Mouse (Mus musculus) spleen, adult 12 weeks (tissue): Measurements from ENCODE around the gene Polr2i.
"Not testable (repeated sequence)": the region's sequence is repeated elsewhere in the genome, so short reads cannot be mapped to it uniquely, and the experiment has no call there.

Experiments
- DNase-seq: peaks from one replicate; pipeline ENCODE4 v3.0.0; 2022; ENCODE audit warnings: low spot score

The Polr2i gene

DNA sequence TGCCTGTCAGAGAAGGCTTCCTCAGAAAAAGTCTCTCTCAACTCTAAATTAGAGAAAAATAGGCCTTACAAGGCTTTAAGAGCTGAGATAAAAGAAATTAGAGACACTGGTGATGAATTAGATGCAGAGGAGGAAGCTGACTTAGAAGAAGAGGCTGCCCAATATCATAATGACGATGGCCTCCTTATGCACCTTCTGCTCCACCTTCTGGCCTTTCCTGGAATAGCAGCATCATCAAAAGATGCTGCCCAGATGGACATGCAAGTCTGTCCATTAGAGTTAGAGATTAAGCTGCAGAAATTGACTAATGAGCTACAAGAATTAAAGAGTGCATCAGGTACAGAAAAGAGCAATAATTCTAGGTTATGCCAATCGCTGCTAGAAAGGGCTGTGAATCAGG lies 26.4 kb upstream of the Polr2i start:
- DNase-seq, result peak; percentile 51

- DNase-seq, result not testable (repeated sequence)
These were observed 25.4 kb upstream of the Polr2i start for GRCm38 (mm10) chr7:30206364-30206763.

DNA sequence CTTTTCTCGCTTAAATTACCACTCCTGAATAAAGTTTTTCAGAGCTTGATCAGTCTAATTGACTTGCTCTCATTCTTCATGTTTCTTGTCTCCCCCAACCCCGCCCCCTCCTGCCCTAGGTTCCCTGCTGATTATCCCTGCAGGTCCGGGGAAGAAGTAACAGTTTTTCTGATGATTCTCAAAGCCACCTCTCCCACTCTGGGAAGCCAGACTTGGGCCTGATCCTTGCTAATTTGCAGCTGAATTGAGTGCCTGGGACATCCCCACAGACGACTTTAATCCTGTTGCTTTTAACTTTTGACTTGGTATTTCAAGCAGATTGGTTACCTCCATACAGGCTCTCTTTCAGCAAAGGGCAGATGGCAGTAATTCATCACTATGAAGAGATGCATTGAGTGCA lies 20.7 kb upstream of the Polr2i start:
- no peak for DNase-seq

DNA sequence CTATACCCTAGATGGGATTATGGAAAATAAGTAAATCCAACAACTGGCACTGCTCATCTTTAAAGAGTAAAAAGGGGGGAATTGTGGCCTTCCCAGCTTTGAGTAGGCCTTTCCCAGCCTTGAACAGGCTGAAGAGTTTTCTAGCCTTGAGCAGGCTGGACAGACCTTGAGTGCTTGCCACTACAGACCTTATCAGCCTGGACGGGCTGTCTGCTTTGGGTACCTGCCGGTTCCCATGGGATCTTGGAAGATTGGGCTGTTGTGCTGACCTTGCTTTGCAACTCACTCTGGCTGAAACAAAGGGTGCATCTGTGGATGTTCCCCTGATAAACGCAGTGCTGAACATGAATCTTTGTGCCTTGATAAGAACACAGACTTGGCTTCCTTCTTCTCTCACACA lies 17.9 kb upstream of the Polr2i start:
- DNase-seq, result no peak

GRCm38 (mm10) chr7:30215875-30216274 lies 15.9 kb upstream of the Polr2i start:
- DNase-seq, result no peak

DNA sequence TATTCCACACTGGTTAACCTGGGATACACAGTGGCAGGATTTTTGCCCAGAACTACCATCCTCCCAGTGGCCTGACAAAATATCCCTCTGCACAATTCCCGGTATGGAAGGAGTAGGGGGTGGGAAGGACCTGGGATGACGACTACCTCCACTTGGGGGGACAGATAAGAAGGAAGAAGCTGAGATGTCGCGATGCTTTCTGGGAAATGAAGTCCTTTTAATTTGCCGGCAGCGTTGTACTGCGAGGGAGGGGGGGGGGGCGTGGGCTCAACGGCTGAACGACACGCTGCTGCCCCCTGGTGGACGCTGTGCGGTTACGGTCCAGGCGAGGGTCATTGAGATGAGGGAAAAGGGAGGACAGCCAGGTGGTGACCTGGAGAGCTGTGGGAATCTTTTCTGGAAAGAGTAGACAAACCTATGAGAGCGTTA lies 15.0 kb upstream of the Polr2i start:
- DNase-seq, result peak; percentile 51

GRCm38 (mm10) chr7:30217277-30217676 lies 14.5 kb upstream of the Polr2i start:
- no peak for DNase-seq

GRCm38 (mm10) chr7:30219293-30220007 lies 12.3 kb upstream of the Polr2i start:
- no peak for DNase-seq

GRCm38 (mm10) chr7:30220008-30220356 lies 11.8 kb upstream of the Polr2i start:
- DNase-seq, result no peak

GRCm38 (mm10) chr7:30221433-30221832 lies 10.3 kb upstream of the Polr2i start:
- DNase-seq, result no peak

DNA sequence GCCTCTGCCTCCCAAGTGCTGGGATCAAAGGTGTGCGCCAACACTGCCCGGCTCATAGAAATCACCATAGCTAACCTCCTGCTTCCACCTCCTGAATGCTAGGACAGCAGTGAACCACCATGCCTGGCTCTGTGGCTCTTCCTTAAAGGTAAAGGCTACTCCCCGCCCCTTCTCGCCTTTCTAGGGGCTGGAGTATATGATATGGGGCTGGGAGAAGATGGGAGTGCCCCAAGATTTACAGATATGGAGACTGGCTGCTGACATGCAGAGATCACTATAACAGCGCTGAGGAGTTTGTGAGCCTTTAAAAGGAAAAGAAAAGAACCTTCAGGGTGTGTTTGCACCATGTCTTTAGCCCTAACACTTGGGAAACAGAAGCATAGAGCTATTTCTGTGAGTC lies 9.5 kb upstream of the Polr2i start:
- no peak for DNase-seq

GRCm38 (mm10) chr7:30224206-30224605 lies 7.5 kb upstream of the Polr2i start:
- no peak for DNase-seq

DNA sequence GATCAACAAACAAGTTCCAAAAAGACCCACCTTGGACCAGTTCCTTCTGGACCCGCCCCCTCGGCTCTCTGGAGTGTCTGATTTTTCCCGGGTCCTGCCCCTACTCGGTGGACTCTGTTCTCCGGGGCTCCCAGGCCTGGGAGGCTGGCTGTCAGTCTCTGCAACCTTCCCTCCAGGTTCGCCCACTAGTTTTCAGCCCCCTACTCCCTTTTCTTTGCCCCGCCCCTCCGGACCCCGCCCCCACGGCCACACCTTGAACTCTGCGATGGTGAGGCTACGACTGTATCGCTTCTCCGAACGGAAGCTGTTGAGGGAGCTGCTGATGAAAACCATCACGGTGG lies 450 bp upstream of the Polr2i start:
- no peak for DNase-seq

DNA sequence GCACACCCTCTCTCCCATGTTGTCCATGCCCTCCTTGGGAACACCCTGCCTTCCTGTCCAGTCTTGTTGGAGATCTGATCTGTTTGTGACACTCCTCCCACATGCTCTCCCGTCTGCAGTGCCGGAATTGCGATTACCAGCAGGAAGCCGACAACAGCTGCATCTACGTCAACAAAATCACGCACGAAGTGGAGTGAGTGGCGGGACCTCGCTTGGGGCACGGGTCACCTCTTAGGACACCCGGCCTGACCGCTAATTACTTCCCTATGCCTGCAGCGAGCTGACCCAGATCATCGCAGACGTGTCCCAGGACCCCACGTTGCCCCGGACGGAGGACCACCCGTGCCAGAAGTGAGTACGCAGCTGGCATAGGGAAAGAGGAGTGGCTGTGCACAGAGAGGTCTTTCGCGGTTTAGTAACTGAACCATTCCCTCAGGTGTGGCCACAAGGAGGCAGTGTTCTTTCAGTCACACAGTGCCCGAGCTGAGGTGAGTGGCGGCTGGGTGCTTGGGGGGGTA lies 942 bp downstream of the Polr2i start:
- peak; percentile 35 for DNase-seq

DNA sequence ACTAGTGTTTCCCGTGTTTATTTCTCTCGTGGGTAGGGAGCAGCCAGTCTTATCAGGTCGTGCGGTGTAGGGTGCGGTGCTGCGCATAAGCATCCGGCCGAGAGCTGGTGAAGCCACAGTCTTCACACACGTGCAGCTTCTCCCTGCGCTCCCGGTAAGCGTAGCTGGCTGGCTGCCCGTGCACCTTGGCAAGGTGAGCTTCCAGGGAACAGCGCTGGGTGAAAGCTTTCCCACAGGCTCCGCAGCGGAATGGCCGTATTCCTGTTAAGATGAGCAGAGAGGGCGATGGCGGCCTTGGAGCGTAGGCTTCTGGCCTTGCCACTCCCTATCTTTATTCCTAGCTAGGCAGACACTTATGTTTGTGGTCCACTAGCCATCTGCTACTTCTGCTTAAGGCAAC lies 1.6 kb downstream of the Polr2i start:
- DNase-seq, result no peak

GRCm38 (mm10) chr7:30234276-30234858 lies 2.6 kb downstream of the Polr2i start:
- no peak for DNase-seq

DNA sequence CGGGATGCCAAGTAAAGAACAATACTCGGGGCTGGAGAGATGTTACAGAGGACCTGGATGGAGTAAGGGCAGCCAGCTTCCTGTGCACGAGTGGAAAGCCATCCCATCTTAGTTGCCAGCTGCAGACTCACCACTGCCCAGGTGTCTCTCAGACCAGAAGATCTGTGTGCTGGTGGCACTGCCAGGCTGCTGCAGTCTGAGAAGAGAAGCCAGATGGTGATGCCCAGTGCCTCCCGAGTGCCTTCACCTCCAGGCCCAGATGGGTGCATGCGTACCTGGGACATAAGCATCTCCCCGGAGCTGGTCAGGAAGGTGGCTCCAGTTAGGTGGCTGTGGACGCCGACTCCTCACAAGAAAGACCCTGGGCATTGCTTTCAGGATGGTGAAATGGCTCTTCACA lies 3.3 kb downstream of the Polr2i start:
- DNase-seq, result no peak

- DNase-seq, result no peak
These were observed 3.9 kb downstream of the Polr2i start, which contains the start of gene Ovol3 for GRCm38 (mm10) chr7:30235625-30236024. Ovol3 (minus strand) TSS chr7:30235725.

GRCm38 (mm10) chr7:30237374-30237773 lies 5.6 kb downstream of the Polr2i start:
- DNase-seq, result not testable (repeated sequence)

DNA sequence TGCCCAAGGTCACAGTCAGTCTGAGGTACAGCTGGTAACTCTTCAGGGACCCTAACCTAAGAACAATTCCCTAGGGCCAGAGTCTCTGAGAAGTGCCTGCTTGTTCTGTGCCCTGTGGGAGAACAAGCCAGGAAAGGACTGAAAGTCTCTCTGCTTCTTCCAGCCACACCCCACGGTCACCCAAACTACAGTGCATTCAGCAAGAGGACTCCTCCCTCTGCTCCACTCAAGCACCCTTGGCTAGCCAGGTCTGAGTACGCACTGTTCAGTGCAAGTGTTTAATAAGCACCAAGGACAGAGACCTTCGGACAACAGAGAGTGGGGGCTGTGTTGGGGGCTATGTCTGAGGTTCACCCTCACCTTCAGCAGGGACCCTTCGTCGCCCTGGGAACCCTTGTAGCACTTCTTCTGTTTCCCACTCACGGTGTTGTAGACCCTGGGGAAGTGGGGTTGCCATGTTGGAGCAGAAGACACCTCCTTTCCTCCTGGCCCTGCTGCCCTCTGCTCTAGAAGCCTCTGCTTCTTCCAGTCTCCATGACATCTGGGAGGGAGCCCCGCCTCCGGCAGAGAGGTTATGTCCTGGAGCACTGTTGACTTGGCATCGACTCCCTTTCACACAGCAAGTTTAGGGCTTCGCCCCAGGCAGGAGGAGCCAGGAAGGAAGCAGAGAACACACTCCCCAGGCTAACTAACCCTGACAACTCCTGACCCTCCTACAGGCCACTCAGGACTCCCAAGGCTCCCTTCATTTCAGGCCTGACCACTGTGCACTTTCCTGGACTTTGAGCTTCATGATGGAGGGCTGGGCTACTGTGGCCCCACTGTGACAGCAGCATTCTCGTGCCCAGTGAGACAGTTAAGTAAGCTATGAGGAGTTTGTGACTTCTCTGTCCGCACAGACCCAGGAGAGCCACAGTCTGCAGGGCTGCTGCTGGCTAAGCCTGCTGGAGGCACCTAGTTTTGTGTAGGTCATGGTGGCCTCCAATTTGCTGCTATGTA lies 20.5 kb downstream of the Polr2i start:
- no peak for DNase-seq

DNA sequence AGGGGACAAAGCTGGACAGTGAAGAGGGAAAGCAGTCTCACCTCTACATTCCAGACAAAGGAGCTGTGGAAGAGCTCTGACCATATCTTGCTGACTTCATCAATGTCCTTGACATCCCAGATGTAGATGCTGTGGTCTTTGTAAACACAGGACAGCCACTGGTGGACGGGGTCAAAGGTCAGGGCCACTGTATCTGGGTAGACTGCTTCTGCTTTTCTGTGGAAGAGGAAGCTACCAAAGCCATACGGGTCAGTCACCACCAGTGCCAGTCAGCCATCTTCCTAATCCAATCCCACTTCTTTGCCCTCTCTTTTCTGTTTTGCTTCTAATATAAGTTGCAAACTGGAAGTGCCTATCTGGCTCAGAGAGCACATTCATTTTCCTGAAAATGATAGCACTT lies 33.3 kb downstream of the Polr2i start:
- DNase-seq, result no peak

DNA sequence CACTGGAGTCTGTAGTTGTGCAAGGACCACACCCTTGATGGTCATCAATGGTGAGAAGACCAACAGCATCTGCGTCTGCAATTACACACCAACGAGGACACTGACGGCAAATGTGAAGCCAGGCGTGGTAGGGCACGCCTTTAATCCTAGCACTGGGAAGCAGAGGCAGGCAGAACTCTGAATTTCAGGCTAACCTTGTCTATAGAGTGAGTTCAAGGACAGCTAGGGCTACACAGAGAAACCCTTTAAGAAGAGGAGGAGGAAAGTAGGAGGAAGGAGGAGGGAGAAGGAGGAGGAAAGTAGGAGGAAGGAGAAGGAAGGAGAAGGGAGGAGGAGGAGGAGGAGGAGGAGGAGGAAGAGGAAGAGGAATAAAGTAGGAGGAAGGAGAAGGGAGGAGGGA lies 33.8 kb downstream of the Polr2i start:
- no peak for DNase-seq

DNA sequence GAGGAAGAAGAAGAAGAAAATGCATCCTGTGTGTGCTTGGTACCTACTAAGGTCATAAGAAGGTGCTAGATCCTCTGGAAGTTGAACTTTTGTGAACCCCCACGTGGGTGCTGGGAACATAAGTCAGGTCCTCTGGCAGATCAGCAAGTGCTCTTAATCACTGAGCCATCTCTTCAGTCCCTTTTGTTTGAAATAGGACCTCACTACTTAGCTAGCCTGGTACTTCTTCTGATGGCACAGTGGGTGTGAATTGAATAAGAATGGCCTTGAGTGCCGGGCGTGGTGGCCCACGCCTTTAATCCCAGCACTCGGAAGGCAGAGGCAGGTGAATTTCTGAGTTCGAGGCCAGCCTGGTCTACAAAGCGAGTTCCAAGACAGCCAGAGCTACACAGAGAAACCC lies 34.2 kb downstream of the Polr2i start:
- DNase-seq, result no peak
